Mouse (Mus musculus) embryo, embryonic 10 days (tissue): ENCODE data around the gene Sspo.
"Not testable (repeated sequence)": the region's sequence is repeated elsewhere in the genome, so short reads cannot be mapped to it uniquely, and the experiment has no call there.

ENCODE experiments used
- DNase-seq: peaks from one replicate; pipeline ENCODE4 v3.0.0-alpha.2; 2015; ENCODE audit warnings: low spot score

Gene Sspo

DNA sequence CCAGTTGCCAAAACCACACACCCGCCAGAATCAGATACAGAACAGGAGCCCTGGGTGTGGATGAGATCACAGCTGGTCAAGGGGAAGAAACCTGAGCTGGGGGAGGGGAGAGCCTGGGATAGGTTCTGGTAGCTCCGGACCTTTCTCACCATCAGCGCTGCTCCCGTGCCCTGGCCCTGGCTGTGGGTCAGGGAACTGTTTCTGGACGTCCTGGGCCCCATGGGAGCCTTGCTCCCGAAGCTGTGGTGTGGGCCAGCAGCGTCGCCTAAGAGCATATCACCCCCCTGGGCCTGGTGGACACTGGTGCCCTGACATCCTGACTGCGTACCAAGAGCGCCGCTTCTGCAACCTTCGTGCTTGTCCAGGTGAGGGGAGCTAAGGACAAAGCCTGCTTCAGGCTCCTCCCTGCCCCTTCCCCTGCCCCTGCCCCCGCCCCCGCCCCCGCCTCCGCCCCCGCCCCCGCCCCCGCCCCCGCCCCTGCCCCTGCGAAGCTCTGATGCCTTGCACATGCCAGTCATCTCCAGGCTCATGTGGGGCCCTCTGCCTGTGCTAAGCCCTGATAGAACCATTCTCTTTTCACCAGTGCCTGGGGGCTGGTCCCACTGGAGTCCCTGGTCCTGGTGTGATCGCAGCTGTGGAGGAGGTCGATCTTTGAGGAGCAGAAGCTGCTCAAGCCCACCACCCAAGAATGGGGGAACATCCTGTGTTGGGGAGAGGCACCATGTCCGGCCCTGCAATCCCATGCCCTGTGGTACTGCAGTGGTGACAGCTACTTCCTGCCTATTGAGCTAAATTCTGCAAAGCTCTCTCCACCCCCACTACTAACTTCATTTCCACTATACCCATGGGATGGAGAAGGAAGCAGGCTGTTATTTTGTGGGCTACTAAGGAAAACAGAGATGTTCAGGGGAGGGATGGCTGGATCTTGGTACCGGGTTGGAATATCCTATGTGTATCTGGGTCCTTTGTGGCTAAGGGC, 40.0 kb downstream of the Sspo start:
- DNase-seq: peak; percentile 57

DNA sequence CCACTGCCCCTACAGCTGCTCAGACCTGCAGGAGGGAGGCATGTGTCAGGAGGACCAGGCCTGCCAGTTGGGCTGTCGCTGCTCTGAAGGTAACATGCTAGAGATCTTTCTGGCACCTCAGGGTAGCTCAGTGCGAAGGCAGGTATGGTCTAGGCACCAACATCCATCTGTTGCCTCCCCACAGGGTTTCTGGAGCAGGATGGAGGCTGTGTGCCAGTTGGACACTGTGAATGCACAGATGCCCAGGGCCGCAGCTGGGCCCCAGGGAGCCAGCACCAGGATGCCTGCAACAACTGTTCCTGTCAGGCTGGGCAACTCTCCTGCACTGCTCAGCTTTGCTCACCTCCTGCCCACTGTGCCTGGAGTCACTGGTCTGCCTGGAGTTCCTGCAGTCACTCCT, 41.7 kb downstream of the Sspo start:
- no peak for DNase-seq

DNA sequence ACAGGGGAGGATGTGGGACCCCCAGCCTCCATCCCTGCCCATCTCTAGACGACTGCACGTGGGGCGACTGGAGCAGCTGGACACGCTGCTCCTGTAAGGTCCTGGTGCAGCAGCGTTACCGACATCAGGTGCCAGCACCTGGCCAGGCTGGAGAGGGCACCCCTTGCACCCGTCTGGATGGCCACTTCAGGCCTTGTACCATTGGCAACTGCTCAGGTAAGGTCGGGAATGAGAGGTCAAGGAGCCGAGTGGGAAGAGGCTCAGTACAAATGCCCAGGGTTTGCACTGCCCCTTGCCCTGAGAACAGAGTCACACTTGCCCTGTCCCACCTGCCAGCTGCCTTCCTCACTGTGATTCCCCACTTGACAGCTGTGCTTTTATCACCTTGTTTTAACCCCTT, 43.3 kb downstream of the Sspo start:
- no peak for DNase-seq

DNA sequence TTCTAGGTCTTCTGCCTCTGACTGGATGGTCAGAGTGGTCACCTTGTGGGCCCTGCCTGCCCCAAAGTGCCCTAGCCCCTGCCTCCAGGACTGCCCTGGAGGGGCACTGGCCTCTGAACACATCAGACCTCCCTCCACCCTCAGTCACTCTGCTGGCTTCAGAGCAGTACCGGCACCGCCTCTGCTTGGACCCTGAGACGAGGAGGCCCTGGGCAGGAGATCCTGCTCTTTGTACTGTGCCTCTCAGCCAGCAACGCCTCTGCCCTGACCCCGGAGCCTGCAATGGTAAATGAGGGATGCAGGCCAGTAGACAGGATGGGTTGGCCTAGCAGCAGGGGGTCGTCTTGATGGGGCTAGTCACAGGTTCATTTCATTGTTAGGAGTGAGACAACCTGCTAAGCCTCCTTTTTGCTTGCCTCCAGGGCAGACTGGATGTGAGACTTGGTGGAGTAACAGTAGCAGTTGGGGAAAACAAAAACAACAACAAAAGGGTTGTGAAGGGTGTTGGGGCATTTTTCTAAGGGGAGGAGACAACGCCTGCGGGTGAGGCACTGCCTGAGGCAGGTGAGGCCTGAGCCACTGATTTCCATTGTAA, 45.2 kb downstream of the Sspo start:
- DNase-seq: peak; percentile 17

DNA sequence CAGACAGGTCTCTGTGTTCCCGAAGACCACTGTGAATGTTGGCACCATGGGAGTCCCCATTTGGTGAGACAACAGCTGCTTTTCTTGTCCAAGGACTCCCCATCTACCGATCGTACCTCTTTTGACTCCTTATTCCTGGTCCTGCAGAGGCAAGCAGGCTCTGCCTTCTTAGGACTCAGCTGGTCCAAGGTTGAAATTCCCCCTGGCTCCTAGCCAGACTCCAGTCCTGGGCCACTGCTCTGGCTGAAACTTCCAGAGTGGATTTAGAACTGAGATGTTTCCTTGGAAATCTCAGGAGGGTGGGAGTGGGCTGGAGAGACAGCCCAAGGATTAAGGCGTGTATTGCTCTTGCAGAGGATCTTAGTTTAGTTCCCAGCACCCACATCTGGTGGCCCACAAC, 49.5 kb downstream of the Sspo start:
- no peak for DNase-seq

DNA sequence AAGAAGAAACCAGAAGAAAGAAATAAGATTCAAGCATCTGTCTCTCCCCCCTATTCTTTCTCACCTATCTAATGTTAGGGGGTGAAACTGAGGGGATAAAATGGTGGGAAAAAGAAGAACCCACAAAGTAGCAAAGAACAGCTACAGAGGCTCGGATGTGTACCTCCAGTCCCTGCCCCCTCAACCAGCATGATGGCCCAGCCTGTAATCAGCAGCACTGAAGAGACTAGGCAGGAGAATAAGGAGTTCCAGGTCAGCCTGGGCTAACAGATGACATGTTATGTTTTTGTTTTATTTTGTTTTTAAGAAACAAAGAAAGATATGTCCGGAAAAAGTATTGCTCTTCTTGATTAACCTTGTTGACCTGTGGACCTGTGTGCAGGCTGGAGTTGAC, 55.8 kb downstream of the Sspo start:
- DNase-seq: no peak

DNA sequence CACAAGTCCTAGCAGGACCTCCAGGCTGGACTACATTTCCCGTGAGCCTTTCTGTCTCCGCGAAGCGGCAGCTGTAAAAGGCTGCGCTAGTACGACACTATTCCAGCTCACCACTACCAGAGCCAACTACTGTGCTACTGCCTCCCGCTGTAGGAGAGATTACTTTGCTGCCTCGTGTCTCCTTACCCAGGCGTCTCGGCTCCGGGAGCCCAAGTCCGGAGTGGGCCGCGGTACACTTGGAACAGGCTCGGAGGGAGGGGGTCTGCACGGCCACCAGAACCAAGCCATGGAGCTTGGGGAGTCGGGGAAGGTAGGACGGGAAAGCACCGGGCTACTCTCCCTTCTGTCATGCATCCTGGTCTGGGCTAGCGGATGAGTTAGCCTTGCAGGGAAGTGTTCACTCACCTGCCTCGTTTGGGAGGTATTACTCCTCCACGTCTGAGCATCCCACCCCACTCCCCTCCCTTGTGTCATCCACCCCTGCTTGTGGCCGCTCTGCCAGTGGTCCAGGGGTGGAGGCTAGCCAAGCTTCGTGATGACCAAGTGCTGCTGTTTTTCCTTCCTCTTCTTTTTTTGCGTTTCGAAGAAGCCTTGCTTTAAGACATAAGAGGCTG, 56.3 kb downstream of the Sspo start:
- peak; percentile 93 for DNase-seq

DNA sequence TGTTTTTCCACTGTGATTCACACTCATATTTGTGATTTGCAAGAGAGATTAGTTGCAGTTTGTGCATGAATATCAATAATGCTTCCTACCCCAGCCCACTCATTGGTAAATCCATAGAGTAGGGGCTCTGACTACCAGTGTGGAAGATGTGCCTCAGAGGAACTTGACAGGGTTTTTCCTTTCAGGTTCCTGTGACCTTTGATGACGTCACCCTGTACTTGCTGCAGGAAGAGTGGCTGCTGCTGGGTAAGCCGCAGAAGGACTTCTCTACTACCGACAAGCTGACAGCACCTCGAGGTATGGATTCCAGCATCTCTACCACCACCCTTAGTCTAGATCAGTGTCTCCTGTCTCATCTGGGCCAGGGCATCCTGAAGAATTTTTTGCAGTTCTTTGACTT, 60.1 kb downstream of the Sspo start:
- DNase-seq: no peak

DNA sequence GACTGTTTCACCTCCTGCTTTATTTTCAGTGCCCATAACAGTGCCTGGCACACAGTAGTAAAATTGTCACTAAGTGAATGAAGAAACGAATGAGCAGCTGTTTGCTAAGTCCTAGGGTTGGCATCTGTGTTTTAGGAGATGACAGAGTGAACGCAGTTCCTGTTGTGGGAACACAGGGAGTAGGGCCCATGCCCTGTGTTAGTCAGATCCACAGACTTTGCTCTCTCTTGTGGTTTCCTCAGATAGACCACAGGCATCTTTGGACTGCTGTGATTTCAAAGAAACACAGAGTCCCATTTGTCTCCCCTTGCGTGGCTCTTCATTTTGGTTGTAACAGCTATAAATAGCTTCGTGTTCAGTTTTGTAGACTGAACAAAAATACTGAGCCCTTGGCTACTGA, 62.4 kb downstream of the Sspo start:
- no peak for DNase-seq

DNA sequence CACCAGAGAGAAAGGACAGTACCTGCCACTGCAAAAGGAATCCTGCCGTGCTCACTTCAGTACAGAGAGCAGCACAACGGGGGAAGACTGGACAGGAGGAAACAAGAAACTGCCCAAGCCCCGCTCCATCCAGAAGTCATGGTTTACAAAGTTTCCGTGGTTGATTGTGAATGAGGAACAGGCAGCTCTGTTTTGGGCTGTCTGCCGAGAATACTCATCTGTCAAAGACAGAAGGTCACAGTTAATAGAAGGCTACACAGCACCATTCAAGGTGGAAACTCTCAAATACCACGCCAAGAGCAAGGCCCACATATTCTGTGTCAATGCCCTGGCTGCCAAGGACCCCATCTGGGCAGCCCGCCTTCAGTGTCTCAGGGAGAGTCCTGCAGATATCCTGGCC, 63.8 kb downstream of the Sspo start:
- DNase-seq: no peak

DNA sequence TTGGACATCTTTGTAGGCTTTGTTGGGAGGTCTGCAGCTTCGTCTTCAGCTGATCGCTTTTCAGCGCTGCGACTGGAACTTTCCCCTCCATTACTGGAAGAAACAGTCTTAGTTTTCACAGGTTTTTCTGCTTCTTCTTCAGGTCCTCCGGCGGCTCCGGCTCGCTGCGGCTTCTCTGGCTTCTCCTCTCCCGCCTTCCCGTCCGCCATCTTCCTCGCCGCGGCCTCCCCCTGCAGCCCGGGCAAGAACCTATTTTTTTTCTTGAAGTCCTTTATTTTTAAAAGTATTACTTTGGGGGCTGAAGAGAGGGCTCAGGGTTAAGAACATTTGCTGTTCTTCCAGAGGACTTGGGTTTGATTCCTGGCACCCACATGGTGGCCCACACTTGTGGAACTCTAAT, 76.9 kb downstream of the Sspo start:
- not testable (repeated sequence) for DNase-seq

DNA sequence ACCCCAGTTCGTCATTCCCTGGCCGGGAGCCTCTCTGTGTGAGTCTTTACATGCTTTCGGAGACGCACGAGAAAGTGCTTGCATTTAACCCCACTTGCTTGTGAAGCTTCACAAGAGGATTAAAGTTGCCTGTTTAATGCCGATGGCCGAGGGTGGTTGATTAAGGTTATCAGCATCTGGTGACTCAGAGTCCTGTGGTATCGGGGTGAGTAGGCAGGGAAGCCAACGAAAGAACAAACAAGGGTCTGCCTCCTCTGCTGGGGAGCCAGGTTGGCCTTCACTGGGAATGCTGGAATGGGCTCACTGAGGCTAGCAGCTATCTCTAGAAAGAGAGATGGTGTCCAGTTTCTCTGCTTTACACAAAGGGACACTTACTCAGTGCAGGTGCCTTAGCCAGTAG, 79.9 kb downstream of the Sspo start:
- no peak for DNase-seq

DNA sequence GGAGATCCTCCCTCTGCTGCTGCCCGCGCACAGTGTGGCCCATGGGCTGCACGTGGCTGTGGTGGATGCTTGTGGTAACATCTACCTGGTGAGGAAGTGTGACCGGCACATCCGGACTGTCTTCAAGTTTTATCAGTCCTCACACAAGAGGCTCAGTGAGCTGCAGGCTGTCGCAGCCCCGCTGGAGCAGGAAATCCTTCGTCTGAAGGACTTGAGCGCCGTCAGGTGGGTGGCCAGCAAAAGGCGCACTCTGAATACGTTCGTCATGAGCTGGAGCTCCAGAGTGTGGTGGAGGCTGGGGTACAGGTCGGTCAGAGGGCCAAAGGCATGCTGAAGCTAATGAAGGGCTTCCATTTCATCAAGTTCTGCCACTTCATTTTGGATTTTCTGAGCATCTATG, 81.2 kb downstream of the Sspo start:
- DNase-seq: no peak

DNA sequence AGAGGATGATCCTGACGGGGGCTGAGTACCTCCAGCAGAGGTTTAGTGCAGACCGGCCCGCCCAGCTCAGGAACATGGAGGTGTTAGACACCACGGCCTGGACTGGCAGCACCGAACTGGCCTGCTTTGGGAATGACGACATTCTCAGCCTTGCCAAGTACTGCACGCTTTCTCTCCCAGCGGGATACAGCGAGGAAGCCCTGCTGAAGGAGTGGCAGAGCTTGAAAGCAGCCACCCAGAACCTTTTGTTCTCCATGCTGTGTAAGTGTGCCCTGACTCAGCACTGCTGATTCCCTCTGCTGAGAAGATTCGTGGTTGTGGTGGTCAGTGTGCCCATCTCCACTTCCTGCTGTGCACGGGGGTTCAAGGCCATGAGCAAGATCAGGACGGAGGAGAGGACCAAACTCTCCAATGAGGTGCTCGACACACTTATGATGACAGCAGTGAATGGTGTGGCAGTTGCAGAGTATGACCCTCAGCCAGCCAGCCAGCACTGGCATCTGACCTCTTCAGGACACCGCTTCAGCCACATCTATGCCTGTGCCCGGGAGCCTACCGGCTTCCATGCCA, 81.9 kb downstream of the Sspo start:
- no peak for DNase-seq

DNA sequence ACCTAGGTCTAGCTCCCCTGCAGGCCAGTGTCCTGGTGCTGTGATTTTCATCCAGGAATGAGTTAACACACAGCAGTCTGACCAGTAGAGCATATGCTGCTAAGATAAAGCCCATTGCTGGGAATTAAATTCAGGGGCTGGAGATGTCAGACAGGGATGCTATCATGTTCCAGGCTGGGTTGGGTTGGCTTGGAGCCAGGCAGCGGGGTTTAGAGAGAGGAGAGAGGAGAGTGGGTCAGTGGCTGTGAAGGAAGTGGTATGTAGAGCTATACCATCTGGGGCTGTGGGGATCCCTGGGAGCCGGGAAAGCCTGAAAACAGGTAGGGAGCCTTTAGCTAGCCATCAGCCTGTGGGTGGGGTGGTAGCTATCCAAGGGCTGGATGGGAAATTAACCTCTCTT, 82.8 kb downstream of the Sspo start:
- no peak for DNase-seq

DNA sequence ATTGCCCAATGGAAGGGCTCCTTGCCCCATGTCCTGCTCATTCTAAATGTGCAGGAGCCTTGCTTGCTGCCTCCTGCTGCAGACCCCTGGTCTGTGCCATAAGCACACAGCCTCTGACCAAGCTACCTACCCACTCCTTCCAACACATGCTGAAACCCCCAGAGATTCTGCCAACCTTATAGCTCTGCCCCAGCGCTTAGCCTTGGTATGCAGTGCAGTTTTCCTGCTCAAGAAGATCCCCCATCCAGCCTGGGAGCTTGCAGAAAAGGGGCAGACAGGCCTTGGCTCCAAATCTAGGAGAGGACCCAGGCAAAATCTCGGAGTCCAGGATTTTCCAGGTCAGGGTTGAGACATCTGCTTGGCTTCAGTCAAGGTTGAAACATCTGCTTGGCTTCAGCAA, 85.4 kb downstream of the Sspo start:
- no peak for DNase-seq

DNA sequence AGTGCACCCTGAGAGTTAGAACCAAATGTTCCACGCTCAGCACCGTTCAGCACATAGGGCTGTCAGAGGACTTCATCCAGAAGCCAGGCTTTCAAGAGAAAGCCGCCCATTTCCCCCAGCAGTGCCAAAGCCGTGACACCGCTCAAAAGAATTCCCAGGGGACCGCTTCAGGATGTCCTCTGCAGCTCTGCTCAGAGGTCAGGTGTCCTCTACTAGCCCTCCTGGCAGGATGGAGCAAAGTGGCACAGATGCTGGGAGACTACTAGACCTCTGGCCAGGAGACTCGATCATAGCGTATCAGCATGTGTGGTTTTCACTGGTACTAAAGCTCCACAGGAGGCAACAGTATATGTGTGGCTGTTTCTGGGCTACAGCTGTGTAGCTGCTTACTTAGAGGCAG, 86.9 kb downstream of the Sspo start:
- DNase-seq: no peak

DNA sequence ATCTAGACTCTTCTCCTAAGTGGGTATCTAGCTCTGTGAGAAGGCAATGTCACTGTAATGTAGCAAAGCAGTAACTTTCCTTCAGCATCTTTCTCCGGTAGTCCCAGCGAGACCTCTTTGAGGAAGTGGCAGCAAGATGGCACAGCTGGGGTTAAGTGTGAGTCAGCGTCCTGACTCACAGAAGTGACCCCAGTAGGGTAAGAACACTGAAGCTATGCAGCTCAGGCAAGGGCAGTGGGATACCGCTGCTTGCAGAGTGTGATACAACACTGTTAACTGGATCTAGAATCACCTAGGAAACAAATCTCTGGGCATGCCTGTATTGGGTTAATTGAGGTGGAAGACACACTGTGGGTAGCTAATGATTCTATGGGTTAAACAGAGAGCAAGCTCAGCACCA, 88.1 kb downstream of the Sspo start:
- DNase-seq: no peak

DNA sequence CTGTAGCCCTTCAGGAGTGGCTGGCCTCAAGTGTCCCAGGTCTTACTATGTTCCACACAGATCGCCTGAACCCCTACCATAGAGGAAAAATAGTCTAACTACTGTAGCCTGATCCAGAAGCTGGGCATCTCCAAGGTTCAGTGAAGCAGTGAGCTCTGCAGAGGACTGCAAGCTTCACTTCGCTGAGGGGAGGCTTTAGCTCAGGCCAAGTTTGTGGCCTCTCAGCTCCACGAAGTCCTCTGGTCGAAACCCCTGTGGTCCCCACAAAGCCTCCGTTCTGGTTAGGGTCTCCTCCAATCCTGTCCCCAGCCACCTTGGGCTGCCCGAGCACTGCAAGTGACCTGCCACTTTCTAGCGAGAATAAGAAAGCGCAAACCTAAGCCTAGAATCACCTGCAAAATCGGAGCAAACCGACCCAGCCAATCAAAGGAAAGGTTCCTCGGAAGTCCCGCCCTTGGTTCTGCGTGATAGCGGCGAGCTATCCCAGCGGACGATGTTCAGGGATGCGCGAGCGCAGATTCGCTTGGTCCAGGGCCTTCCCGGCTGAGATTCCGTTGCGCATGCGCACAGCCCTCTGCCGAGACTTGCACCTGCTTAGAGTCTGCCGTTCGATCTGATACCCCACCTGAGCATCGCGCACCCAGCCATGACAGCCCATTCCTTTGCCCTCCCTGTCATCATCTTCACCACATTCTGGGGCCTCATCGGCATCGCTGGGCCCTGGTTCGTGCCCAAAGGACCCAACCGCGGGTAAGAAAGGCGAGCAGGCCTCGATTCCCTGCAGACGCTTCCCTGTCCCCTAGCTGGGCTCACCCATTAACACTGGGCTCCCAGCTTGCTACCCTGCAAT, 89.3 kb downstream of the Sspo start, which contains the start of gene Atp6v0e2:
TSS of gene Atp6v0e2 (plus strand) at position 511 of the 850 bp plus-strand sequence.
- DNase-seq: peak; percentile 95

DNA sequence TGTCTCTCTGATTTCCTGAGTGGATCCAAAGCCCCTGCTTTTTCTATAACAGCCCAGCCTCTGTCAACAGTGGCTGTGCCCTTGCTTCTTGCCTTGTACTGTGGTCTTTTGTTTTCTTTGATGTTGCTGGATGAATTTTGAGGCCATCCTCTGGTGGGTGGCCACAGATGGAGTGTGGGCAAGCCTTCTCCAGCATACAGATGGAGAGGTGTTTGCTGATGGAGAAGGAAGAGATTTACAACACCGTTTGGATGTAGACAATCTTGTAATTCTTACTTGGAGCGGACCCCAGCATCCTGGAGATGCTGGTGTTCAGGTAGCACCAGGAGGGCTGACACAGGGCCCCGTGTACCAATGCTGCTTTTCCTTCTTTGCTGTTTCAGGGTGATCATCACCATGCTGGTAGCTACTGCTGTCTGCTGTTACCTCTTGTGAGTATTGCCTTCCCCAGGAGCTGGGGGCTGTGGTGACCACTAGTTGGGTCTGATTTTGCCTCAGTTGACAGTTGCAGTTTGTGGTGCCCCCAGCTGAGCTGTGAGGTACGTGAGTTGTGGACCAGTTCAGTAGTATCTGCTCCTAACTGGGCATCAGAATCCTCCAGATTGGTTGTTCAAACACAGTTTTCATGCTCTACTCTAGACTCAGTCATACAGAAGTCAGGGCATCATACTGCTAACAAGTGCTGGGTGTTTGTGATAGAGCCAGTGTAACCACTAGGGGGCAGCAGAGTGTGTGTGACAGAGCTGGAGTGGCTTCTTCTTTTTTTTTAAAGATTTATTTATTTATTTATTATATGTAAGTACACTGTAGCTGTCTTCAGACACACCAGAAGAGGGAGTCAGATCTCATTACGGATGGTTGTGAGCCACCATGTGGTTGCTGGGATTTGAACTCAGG, 91.1 kb downstream of the Sspo start:
- DNase-seq: peak; percentile 87

DNA sequence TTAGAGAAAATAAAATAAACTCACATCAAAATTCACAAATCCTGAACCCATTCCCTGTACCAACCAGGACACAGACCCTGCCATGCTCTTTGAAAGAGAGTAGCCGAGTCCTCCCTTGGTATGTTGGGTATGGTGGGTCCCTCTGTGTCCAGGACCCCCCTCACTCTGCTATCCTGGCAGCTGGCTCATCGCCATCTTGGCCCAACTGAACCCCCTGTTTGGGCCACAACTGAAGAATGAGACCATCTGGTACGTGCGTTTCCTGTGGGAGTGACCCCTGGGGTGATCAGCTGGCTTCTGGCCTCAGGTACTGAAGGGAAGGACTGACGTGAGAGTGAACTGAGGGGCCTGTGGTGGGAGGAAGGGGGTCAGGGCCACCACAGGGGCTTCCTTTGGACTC, 91.8 kb downstream of the Sspo start:
- no peak for DNase-seq
